Mouse (Mus musculus) layer of hippocampus, adult 8-10 months (tissue): ENCODE data around the gene Sult5a1. TPM values are rescaled to one million over a fixed set of nuclear protein-coding genes. Genes with fewer than 3 reads are reported as not detected.
A peak's percentile ranks its signal among the peaks of the same experiment; 100 is the strongest.
"Not testable (repeated sequence)": the region's sequence is repeated elsewhere in the genome, so short reads cannot be mapped to it uniquely, and the experiment has no call there.

Experiments used
- DNase-seq, 2 experiments: peaks; one replicate each; pipeline ENCODE4 v3.0.0; 2022; ENCODE audit warnings: low spot score in 2 of 2
- total RNA-seq, 4 experiments: library from RNA; stranded (reverse); gene quantifications; 2 replicates each; pipeline ENCODE4 v1.2.4; 2022

Sult5a1 gene
- 1 to 10 TPM; 1.7 to 3.1 (median 1.9) TPM for total RNA-seq

GRCm38 (mm10) chr8:123157888-123158465 is at the start of gene Sult5a1:
Sult5a1 (minus strand) TSS chr8:123158315.
- no peak for DNase-seq

DNA sequence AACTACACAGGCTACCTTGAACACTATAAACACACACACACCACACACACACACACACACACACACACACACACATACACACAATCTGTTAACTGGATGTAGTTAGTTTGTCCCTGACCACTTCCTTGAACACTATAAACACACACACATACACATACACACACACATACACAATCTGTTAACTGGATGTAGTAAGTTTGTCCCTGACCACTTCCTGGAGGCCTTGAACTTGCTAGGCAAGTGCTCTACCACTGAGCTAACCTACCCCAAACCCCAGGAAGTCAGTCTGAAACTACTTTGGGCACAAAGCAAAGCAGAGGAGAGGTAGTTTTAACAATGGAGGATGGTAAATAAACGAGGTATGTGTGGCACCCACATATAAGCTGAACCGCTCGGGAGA is 45.5 kb upstream of the Sult5a1 start:
- no peak for DNase-seq

DNA sequence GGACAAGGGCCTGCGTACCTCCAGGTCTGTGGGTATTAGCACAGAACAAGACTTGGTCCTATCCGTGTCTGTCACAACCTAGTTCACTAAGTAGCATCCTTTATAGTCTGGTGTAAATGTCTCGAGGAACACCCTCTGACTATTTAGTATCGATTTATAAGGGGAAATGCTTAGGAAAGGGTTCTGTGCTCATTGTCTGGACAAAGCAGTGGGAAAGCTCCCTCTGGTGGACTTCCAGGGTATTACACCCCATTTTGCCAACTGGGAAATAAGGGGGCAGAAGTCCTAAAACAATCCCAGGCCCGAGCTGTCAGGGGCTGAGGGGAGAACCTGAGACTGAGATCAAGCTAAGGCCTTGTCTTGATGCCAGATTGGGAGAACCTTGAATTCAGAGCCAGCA is 44.2 kb upstream of the Sult5a1 start:
- DNase-seq = peak in 1 of 2 experiments; percentile 78

DNA sequence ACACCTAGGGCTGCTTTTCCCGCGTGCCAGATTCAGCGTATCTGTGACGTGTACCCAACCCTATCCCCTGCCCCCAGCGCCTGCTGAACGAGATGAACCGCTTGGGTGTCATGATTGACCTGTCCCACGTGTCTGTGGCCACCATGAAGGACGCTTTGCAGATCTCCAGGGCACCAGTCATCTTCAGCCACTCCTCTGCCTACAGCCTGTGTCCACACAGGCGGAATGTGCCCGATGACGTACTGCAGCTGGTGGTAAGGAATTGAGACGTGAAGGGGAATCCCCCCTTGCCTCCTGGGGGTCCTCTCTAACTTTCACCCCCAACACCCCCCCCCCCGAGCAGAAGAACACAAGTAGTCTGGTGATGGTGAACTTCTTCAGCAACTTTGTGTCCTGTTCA is 41.7 kb upstream of the Sult5a1 start:
- no peak for DNase-seq

GRCm38 (mm10) chr8:123197016-123197415 is 38.9 kb upstream of the Sult5a1 start:
- not testable (repeated sequence) for DNase-seq

GRCm38 (mm10) chr8:123193771-123194170 is 35.7 kb upstream of the Sult5a1 start:
- no peak for DNase-seq

- DNase-seq = no peak
These were observed 33.8 kb upstream of the Sult5a1 start for GRCm38 (mm10) chr8:123191908-123192307.

- peak; percentile 67 to 78 for DNase-seq
These were observed 32.6 kb upstream of the Sult5a1 start for GRCm38 (mm10) chr8:123190678-123191077.

DNA sequence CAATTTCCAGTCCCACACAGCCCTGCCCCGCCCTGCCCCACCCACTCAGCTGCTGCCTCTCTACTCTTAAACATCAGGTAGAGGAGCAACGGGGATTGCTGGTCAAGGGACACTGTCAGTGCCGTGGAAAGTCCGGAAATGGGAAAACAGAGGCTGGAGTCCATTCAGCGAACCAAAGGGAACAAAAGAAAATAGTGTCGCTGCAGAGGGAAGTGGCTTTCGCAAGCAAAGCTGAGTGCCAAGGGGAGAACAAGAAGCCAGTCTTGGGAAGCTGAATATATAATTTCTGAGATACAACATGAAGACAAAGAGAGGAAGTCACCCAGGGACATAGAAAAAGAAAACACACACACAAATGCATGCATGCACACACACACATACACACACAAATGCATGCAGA is 30.7 kb upstream of the Sult5a1 start:
- DNase-seq = no peak

- DNase-seq = no peak
These were observed 29.9 kb upstream of the Sult5a1 start for GRCm38 (mm10) chr8:123188006-123188405.

DNA sequence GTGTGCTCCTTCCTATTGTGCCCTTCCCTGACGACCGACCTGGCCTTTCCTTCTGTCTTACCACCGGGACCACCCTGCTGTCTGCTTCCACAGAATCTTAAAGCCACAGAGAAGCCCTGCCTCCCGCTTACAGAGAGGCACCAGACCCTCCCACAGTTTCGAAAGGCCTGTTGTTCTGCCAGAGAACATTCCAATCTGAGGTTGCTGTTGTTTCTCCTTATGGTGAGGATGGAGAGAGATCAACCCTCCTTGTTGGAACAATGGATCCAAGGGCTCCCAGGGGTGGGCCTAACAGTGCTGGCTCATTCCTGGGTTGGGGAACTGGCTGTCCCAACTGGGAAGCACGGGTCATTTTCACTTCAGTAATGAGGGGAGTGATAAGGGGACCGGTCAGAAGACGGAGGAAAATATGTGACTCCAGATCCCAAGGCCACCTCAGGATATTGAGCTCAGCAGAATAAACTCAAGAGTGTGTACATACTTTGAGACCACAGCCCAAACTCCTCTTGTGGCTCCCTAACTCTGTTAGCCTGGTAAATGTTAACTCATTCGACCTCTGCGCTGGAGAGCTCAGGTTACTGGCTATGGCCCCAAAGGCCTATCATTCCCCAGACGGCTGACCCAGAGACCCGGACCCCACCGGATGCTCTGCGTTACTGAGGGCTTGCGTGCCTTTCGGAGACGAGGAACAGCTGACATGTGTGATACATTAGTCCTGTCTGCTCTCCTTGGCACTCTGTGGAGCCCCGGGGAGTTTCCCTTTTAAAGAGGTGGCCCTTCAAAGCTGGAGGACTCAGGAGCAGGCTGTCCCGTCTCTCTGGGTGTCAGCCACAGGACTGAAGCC is 27.7 kb upstream of the Sult5a1 start, which contains the start of gene Dpep1:
Dpep1 (plus strand) TSS at position 677 of the 844 bp plus-strand sequence.
- DNase-seq = no peak

DNA sequence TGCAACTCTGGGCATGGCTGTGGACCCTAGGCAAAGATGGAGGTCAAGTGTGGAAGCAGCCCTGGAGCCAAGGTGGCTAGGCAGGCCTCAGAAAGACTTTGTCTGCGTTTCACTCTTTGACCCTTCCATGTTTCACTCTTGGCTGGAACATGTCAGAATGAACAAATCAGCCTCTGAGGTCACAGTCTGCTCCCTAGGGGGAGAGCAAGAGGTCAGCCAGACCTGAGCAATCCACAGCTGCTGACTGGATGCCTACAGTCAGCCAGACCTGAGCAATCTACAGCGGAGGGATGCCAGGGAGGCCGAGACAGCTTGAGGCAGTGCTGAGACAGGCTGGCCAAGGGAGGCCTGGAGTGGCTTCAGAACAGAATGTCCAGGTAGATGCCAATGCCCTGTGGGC is 23.3 kb upstream of the Sult5a1 start:
- DNase-seq = no peak

DNA sequence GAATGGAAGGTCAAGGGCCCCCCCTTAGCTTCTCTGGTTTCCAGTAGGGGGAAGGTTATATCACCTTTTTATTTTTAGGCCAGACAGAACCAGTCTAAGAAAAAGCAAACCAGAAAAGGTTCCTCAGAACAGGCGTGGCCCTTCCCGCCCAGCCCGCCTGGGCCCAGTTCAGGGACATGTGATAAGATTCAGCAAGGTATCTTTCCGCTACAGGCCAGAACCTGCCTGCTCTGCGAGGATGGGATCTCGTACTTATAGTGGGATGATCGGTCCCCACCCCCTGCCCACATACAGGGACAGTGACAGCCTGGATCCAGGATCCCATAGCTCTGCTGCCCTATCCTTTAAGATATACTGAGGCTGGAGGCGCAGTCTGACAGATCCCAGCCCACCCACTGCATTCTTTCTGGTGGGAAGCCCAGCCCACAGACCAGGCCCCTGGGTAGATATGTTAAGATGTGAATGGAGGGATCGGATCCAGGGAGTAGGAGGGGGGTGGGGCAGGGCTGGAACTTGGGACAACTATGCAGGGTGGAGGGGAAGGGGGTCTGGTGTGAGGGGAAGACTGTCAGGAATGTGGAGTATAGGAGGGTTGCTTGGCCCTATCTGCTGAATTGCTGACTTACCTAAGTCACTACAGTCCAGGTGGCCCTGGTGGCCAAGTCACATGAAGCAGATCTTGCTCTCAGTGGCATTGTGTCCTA is 1.9 kb downstream of the Sult5a1 start:
- no peak for DNase-seq

- DNase-seq = no peak
These were observed 2.9 kb downstream of the Sult5a1 start for GRCm38 (mm10) chr8:123155177-123155576.

GRCm38 (mm10) chr8:123150737-123151171 is 7.4 kb downstream of the Sult5a1 start:
- DNase-seq = peak in 1 of 2 experiments; percentile 63

DNA sequence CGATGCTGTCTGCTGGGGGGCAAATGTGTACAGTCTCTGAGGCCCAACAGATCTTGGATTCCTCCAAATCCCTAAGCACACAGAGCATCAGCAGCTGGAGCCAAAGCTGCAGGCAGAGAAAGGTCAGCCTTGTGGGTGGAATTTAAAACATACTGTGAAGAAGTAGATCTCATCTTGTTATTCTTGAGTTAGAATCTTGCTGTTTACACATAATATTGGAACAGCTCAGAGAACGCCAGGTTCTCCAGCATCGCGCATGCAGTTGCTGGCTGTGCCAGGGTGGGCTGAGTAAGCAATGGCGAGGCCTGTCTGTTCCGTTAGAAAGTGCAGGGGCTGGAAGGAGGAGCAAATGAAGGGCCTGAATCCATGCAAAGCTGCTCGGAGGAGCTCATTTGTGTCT is 11.7 kb downstream of the Sult5a1 start:
- DNase-seq = peak; percentile 48 to 68

- DNase-seq = no peak
These were observed 12.8 kb downstream of the Sult5a1 start for GRCm38 (mm10) chr8:123145279-123145678.

DNA sequence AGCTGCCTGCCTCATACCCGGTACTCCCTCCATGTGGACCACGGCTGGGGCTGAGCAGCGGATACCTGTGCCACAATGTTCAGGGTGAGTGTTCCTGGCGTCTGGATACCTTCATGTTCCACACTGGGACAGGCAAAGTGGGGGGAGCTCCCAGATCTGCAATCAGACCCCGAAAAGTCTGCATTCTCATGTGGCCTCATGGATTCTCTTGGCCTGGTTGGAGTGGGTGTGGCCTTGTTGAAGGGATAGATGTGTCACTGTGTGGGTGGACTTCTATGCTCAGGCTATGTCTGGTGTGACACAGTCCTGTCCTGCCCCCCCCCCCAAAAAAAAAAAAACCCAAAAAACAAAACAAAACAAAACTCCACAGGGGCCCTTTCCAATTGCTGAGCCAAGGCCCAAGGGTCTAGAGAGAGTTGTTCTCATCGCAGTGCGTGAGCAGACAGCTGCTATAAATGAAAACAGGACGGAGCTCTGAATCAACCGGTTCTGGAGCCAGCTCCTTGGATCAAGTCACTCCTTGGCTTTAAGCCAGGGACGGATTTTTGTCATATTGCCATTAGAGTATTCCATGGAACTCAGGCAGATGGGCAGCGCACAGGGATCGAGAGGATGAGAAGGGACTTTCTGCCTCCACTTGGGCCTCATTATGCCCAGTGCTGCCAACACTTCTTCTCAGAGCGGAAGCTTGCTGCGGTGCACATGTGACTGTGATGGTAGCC is 16.2 kb downstream of the Sult5a1 start:
- DNase-seq = peak; percentile 74

DNA sequence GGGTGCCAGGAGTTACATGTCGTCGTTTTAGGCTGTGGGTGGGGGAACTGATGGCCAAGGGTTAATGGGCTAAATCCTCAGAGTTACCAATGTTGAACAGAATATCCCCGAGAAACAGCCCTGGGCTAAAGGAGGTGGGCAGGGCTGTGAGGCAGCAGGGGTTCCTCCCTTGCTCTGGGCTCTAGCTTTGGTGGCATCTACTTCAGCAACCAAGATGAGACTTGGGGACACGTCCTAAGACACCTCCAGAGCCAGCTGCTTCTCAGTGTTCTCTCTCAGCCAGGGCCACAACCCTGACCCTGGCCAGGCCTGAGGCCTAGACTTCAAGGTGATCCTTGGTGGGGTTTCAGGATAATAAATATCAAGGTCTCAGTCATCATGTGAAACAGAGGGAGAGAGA is 19.4 kb downstream of the Sult5a1 start:
- DNase-seq = no peak

- peak; percentile 74 to 75 for DNase-seq
These were observed 20.5 kb downstream of the Sult5a1 start for GRCm38 (mm10) chr8:123137645-123138077.

GRCm38 (mm10) chr8:123136287-123136686 is 21.8 kb downstream of the Sult5a1 start:
- no peak for DNase-seq
